Mouse (Mus musculus) brain, embryonic 14.5 days (tissue): Measurements from ENCODE around the gene Zfp988. TPM values are rescaled to one million over a fixed set of nuclear protein-coding genes. Genes with fewer than 3 reads are reported as not detected.
"Not testable (repeated sequence)": the region's sequence is repeated elsewhere in the genome, so short reads cannot be mapped to it uniquely, and the experiment has no call there.

Experiments used
- DNase-seq: peaks from one replicate; pipeline ENCODE4 v3.0.0-alpha.2; 2011; ENCODE audit warnings: low read depth
- polyA plus RNA-seq: library from polyadenylated mRNA; depleted of rRNA; stranded (reverse); fragments of >200 nt; gene quantifications from 2 replicates; pipeline ENCODE4 v1.2.3, GENCODE M21; 2012; rRNA removed

The Zfp988 gene
- polyA plus RNA-seq, 1 experiment = 0.04 TPM

GRCm38 (mm10) chr4:147361003-147361402, 55.5 kb downstream of the Zfp988 start, which contains the start of gene Zfp978:
Gene Zfp978, plus strand, starts transcription at chr4:147361303.
- not testable (repeated sequence) for DNase-seq

DNA sequence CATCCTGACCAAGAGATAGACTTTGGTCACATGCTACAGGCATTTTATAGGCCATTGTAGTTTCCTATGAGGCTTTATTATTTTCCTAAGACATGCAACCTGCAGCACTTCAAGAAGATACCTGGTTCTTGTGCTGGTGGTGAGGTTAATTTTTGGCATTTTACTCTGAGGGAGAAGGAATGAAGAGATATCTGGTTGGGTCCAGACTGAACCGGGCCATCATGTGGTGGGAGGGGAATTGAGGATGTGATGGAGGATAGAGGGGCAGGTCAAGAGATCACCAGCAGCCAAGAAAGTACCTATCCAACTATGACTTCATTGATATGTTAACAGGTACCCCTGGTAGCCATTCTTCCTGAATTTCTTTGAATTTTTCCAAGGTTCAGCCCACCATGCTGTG, 56.4 kb downstream of the Zfp988 start:
- DNase-seq = not testable (repeated sequence)

DNA sequence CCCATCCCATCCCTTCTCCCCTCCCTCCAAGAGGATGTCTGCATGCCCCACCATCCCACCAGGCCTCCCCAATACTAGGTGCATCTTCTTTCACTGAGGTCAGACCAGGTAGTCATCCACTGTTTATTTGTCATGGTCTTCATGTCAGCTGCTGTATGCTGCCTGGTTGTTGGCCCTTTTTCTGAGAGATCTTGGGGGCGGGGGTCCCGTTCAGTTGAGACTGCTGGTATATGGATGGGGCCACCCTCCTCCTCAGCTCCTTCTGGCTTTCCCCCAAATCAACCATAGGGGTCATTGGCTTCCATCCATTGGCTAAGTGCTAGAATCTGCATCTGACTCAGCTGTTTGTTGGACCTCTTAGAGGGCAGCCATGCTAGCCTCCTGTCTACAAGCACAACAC, 64.1 kb downstream of the Zfp988 start:
- not testable (repeated sequence) for DNase-seq

- not testable (repeated sequence) for DNase-seq
Observed at GRCm38 (mm10) chr4:147383199-147383598, 77.7 kb downstream of the Zfp988 start.

Other genes with a start within 250 kb of the Zfp988 start
- gene Zfp991, start 173.6 kb upstream of the Zfp988 start, polyA plus RNA-seq = 1.5 and 2.5 TPM in 2 replicates
- not detected in 2 replicates for gene Zfp978, start 55.6 kb downstream of the Zfp988 start, polyA plus RNA-seq
- 0.87 and 1.4 TPM in 2 replicates for gene Zfp982, start 186.7 kb downstream of the Zfp988 start, polyA plus RNA-seq
- 0.57 and 0.90 TPM in 2 replicates for gene Gm16503, start 234.5 kb downstream of the Zfp988 start, polyA plus RNA-seq
- 0.03 and 0.05 TPM in 2 replicates for gene Zfp985, start 247.6 kb downstream of the Zfp988 start, polyA plus RNA-seq